Mouse (Mus musculus): Measurements from ENCODE around the gene Syt13. TPM values are rescaled to one million over a fixed set of nuclear protein-coding genes. Genes with fewer than 3 reads are reported as not detected.

Syt13 gene
- polyA plus RNA-seq, 1 experiment = 125 TPM

DNA sequence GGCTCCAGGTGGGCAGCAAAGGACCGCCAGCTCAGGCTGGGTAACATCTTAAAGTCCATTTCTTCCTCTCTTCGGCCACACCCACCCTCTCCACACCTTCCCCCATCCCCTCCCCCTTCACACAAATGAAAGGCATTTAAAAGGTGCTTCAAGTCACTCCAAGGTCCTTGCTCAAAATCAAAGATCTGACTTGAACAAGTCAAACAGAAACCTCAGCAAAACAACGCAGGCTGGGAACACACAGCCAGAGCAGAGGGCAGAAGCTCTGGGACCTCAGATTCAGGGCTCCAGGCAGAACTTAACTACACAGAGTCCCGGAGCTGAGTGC lies 52.9 kb downstream of the Syt13 start:
- Histone ChIP-seq H3K36me3 (ENCODE audit: control insufficient read depth, insufficient read depth) (no peaks in the 10 kb centered on the region), H3ac (ENCODE audit: control insufficient read depth, insufficient read length, low read depth) (no peak overlapping the region), H3K4me3 (ENCODE audit: insufficient read depth, poor library complexity, severe bottlenecking) (no peak overlapping the region), H3K27me3 (ENCODE audit: control insufficient read depth, insufficient read depth, insufficient read length) (no peaks in the 10 kb centered on the region), H3K79me2 (ENCODE audit: control insufficient read depth, insufficient read depth) (no peaks in the 10 kb centered on the region), H3K79me3 (ENCODE audit: low read depth) (no peaks in the 10 kb centered on the region)
- no peak for TF ChIP-seq CEBPB (IDR thresholded peaks at IDR 0.05; ENCODE audit: low read depth)
- TF ChIP-seq FOSL1 (IDR thresholded peaks at IDR 0.05; ENCODE audit: insufficient read depth, low read length, poor library complexity, severe bottlenecking) = no peak
- no peak for TF ChIP-seq MYOG (IDR thresholded peaks at IDR 0.05; ENCODE audit: control insufficient read depth, extremely low read depth, insufficient read length)
- no peak for TF ChIP-seq USF1 (IDR thresholded peaks at IDR 0.05; ENCODE audit: low read depth)
- TF ChIP-seq CTCF (IDR thresholded peaks at IDR 0.05; ENCODE audit: control insufficient read depth, insufficient read depth, insufficient read length) = no peak
- TF ChIP-seq MYOD1 (IDR thresholded peaks at IDR 0.05; ENCODE audit: control insufficient read depth, insufficient read length, low read depth) = no peak
- TF ChIP-seq MAX (IDR thresholded peaks at IDR 0.05) = no peak

DNA sequence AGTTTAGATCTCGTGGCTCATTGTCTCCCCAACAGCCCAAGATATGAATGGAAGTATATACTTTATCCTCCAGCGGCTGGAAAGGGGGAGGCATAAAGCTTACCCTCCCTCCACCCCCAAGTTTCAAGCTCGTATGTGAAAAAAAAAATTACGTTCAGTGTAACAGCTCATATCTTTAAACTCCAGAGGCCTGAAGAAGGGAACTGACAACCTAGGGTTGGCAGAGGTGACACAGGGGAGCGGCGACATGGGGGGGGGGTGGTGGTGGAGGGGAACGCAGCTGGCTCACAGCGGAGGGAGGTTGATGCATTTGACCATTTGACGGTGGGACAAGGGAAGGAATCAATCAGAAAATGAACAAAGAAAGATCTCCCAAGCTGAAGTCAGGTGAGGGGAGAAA lies 56.2 kb downstream of the Syt13 start:
- H3K27me3 ChIP-seq (ENCODE audit: control insufficient read depth, insufficient read depth, insufficient read length) = no peaks in the 10 kb centered on the region
- H3K4me3 ChIP-seq (ENCODE audit: insufficient read depth, poor library complexity, severe bottlenecking) = no peak overlapping the region
- TF ChIP-seq MYOD1 (IDR thresholded peaks at IDR 0.05; ENCODE audit: control insufficient read depth, insufficient read length, low read depth) = no peak
- no peak for TF ChIP-seq CTCF (IDR thresholded peaks at IDR 0.05; ENCODE audit: control insufficient read depth, insufficient read depth, insufficient read length)
- no peak for TF ChIP-seq USF1 (IDR thresholded peaks at IDR 0.05; ENCODE audit: low read depth)
- TF ChIP-seq MAX (IDR thresholded peaks at IDR 0.05) = no peak
- no peak for TF ChIP-seq FOSL1 (IDR thresholded peaks at IDR 0.05; ENCODE audit: insufficient read depth, low read length, poor library complexity, severe bottlenecking)
- TF ChIP-seq CEBPB (IDR thresholded peaks at IDR 0.05; ENCODE audit: low read depth) = no peak
- TF ChIP-seq MYOG (IDR thresholded peaks at IDR 0.05; ENCODE audit: control insufficient read depth, extremely low read depth, insufficient read length) = no peak
- H3K79me2 ChIP-seq (ENCODE audit: control insufficient read depth, insufficient read depth) = no peaks in the 10 kb centered on the region
- no peak overlapping the region for H3ac ChIP-seq (ENCODE audit: control insufficient read depth, insufficient read length, low read depth)
- H3K79me3 ChIP-seq (ENCODE audit: low read depth) = no peaks in the 10 kb centered on the region
- H3K36me3 ChIP-seq (ENCODE audit: control insufficient read depth, insufficient read depth) = no peaks in the 10 kb centered on the region

GRCm38 (mm10) chr2:92971536-92971935 lies 56.6 kb downstream of the Syt13 start:
- Histone ChIP-seq H3K27me3 (ENCODE audit: control insufficient read depth, insufficient read depth, insufficient read length) (no peaks in the 10 kb centered on the region), H3ac (ENCODE audit: control insufficient read depth, insufficient read length, low read depth) (no peak overlapping the region), H3K79me2 (ENCODE audit: control insufficient read depth, insufficient read depth) (no peaks in the 10 kb centered on the region), H3K36me3 (ENCODE audit: control insufficient read depth, insufficient read depth) (no peaks in the 10 kb centered on the region), H3K79me3 (ENCODE audit: low read depth) (no peaks in the 10 kb centered on the region), H3K4me3 (ENCODE audit: insufficient read depth, poor library complexity, severe bottlenecking) (no peak overlapping the region)
- TF ChIP-seq CTCF (IDR thresholded peaks at IDR 0.05; ENCODE audit: control insufficient read depth, insufficient read depth, insufficient read length) (no peak), USF1 (IDR thresholded peaks at IDR 0.05; ENCODE audit: low read depth) (no peak), MAX (IDR thresholded peaks at IDR 0.05) (no peak), MYOG (IDR thresholded peaks at IDR 0.05; ENCODE audit: control insufficient read depth, extremely low read depth, insufficient read length) (no peak), MYOD1 (IDR thresholded peaks at IDR 0.05; ENCODE audit: control insufficient read depth, insufficient read length, low read depth) (no peak), CEBPB (IDR thresholded peaks at IDR 0.05; ENCODE audit: low read depth) (no peak), FOSL1 (IDR thresholded peaks at IDR 0.05; ENCODE audit: insufficient read depth, low read length, poor library complexity, severe bottlenecking) (no peak)

DNA sequence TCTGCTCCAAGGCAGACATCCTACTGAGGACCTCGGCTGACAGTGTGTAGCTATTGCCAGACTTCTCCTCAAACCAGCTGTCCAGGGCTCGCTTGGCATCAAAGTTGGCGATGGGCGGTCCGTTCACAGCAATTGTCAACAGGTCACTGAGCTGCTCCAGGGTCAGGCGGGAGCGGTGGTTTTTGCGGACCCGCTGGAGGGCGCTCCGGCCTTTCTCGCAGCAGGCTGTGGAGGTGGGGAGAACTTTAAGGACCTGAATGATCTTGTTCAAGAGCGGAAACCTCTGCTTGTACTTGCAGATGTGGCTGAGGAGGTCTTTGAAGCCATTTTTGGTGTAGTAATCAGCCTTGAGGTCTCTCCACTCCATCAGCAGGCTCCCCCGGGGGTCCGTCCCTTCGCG lies 57.2 kb downstream of the Syt13 start:
- Histone ChIP-seq H3K79me3 (ENCODE audit: low read depth) (no peaks in the 10 kb centered on the region), H3K36me3 (ENCODE audit: control insufficient read depth, insufficient read depth) (no peaks in the 10 kb centered on the region), H3K4me3 (ENCODE audit: insufficient read depth, poor library complexity, severe bottlenecking) (no peak overlapping the region), H3K27me3 (ENCODE audit: control insufficient read depth, insufficient read depth, insufficient read length) (no peaks in the 10 kb centered on the region), H3ac (ENCODE audit: control insufficient read depth, insufficient read length, low read depth) (no peak overlapping the region), H3K79me2 (ENCODE audit: control insufficient read depth, insufficient read depth) (no peaks in the 10 kb centered on the region)
- TF ChIP-seq CEBPB (IDR thresholded peaks at IDR 0.05; ENCODE audit: low read depth) (no peak), MYOG (IDR thresholded peaks at IDR 0.05; ENCODE audit: control insufficient read depth, extremely low read depth, insufficient read length) (no peak), CTCF (IDR thresholded peaks at IDR 0.05; ENCODE audit: control insufficient read depth, insufficient read depth, insufficient read length) (no peak), MAX (IDR thresholded peaks at IDR 0.05) (no peak), FOSL1 (IDR thresholded peaks at IDR 0.05; ENCODE audit: insufficient read depth, low read length, poor library complexity, severe bottlenecking) (no peak), USF1 (IDR thresholded peaks at IDR 0.05; ENCODE audit: low read depth) (no peak), MYOD1 (IDR thresholded peaks at IDR 0.05; ENCODE audit: control insufficient read depth, insufficient read length, low read depth) (no peak)

DNA sequence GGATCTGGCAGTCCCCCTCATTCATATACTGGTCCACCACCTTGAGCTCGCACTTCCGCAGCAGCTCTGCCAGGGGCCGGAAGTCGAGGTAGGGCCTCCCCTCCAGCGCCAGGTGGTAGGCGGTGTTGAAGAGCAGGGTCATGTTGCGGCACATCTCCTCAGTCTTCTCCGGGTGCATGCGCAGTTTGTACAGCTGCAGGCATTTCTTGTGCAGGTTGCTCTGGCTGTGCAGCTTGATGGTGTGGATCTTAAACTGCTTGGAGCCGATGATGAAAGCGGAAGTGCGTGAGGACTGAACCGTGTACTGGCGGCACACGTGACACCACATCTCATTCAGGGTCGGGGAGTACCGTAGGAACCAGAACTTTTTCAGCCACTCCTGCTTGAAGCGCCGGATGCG lies 58.7 kb downstream of the Syt13 start:
- Histone ChIP-seq H3K79me2 (ENCODE audit: control insufficient read depth, insufficient read depth) (no peaks in the 10 kb centered on the region), H3K36me3 (ENCODE audit: control insufficient read depth, insufficient read depth) (no peaks in the 10 kb centered on the region), H3K79me3 (ENCODE audit: low read depth) (no peaks in the 10 kb centered on the region), H3K4me3 (ENCODE audit: insufficient read depth, poor library complexity, severe bottlenecking) (no peak overlapping the region), H3ac (ENCODE audit: control insufficient read depth, insufficient read length, low read depth) (no peak overlapping the region), H3K27me3 (ENCODE audit: control insufficient read depth, insufficient read depth, insufficient read length) (no peaks in the 10 kb centered on the region)
- TF ChIP-seq USF1 (IDR thresholded peaks at IDR 0.05; ENCODE audit: low read depth) (no peak), FOSL1 (IDR thresholded peaks at IDR 0.05; ENCODE audit: insufficient read depth, low read length, poor library complexity, severe bottlenecking) (no peak), CEBPB (IDR thresholded peaks at IDR 0.05; ENCODE audit: low read depth) (no peak), MYOG (IDR thresholded peaks at IDR 0.05; ENCODE audit: control insufficient read depth, extremely low read depth, insufficient read length) (no peak), MYOD1 (IDR thresholded peaks at IDR 0.05; ENCODE audit: control insufficient read depth, insufficient read length, low read depth) (no peak), MAX (IDR thresholded peaks at IDR 0.05) (no peak)

Measured in C2C12 (cell line).